Mouse (Mus musculus) forebrain, embryonic 16.5 days (tissue): ENCODE results near the gene Padi4. TPM values are rescaled to one million over a fixed set of nuclear protein-coding genes. Genes with fewer than 3 reads are reported as not detected.

ENCODE experiments used
- ATAC-seq: fragments of 200-750 bp; cut with Nextera tagmentation; 2 replicates; pipeline ENCODE4 v1.8.0; 2017; ENCODE audit warnings: mild to moderate bottlenecking, moderate library complexity
- H3K27ac ChIP-seq: fragments of 300-500 bp; sonication (generic); 2 replicates; pipeline ENCODE4 v1.5.1; 2014; ENCODE audit warnings: low read length, control low read depth
- H3K27me3 ChIP-seq: fragments of 300-500 bp; sonication (generic); replicated peaks from 2 replicates; pipeline ENCODE4 v1.6.1; 2014; ENCODE audit warnings: low read length; ENCODE audit not compliant: control insufficient read depth, insufficient read depth
- H3K36me3 ChIP-seq: fragments of 300-500 bp; sonication (generic); 2 replicates; pipeline ENCODE4 v1.6.1; 2014; ENCODE audit not compliant: control insufficient read depth, insufficient read depth
- H3K4me1 ChIP-seq: fragments of 300-500 bp; sonication (generic); replicated peaks from 2 replicates; pipeline ENCODE4 v1.6.1; 2014; ENCODE audit warnings: low read length; ENCODE audit not compliant: control insufficient read depth, insufficient read depth
- H3K4me2 ChIP-seq: fragments of 300-500 bp; sonication (generic); 2 replicates; pipeline ENCODE4 v1.6.1; 2014; ENCODE audit warnings: mild to moderate bottlenecking, low read length, control low read depth
- H3K4me3 ChIP-seq: fragments of 300-500 bp; sonication (generic); replicated peaks from 2 replicates; pipeline ENCODE4 v1.5.1; 2014; ENCODE audit warnings: mild to moderate bottlenecking, low read length, control low read depth
- H3K9ac ChIP-seq: fragments of 300-500 bp; sonication (generic); replicated peaks from 2 replicates; pipeline ENCODE4 v1.6.1; 2014; ENCODE audit warnings: low read depth, low read length, control low read depth
- H3K9me3 ChIP-seq: fragments of 300-500 bp; sonication (generic); 2 replicates; pipeline ENCODE4 v1.6.1; 2016; ENCODE audit warnings: low read length; ENCODE audit not compliant: control insufficient read depth
- WGBS: fragments of 180-500 bp; shearing (Covaris S2); extraction: QIAGEN DNeasy Blood & Tissue Kit; methylation state at CpG from one replicate; pipeline ENCODE4 v1.1.7; 2014; 5-methylcytosine and 5-hydroxymethylcytosine counted together
- polyA plus RNA-seq: library from polyadenylated mRNA; unstranded; fragments of >200 nt; fragmentation: Nextera tagmentation; extraction: Ambion mirVana; gene quantifications from 2 replicates; pipeline ENCODE4 v1.2.1, GENCODE M21; 2015

The Padi4 gene
- polyA plus RNA-seq, result 0.24 TPM in 1 of 2 replicates, not detected in the other

DNA sequence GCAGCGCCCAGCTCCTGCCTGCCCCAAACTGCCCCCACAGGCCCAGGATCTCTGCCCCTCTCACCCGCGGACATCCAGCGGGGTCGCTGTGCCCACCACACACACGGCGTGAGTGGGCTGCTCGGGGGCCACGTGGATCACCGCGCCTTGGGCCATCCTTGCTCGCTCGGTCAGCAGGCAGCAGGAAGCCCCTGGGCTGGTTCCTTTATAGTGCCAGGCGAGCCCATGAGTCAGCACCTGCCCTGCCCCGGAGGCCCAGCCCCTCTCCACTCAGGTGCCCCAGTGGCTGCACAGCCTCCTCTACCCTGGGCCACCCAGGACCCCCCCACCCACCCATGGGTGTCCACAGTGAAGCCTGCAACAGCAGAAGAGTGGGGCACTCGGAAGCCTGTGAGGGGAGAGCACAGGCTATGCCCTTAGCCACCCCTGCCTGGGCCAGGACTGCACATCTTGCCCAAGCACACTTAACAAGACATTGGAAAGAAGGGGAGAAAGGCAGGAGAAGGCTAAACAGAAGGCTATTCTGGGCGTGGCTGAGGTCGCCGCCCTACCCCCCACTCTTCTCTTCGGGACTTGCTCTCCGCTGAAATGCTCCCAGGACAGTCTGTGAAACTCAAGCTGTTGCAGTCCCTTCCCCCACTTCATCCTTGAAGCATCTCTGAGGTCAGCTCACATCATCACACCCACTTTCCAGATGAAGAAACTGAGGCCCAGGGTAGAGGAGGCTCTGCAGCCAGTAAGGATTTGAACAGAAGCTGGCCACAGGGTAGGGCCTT, at the start of gene Padi4:
Padi4 (minus strand) TSS at position 212 of the 776 bp plus-strand sequence.
- no peak for ATAC-seq
- 0 out of 2 replicates have a peak, but pooled peaks cover 3% of the 10 kb centered on the region for H3K4me1 ChIP-seq
- H3K9me3 ChIP-seq, result no peaks in the 10 kb centered on the region
- H3K36me3 ChIP-seq, result no peaks in the 10 kb centered on the region
- H3K27ac ChIP-seq, result no peak within 1 kb of the TSS
- 91% methylated on average over 21 of the region's 21 CpGs for WGBS
- no peak within 1 kb of the TSS for H3K9ac ChIP-seq
- no peak within 1 kb of the TSS for H3K4me3 ChIP-seq
- no peaks in the 10 kb centered on the region for H3K27me3 ChIP-seq
- H3K4me2 ChIP-seq, result no peak within 1 kb of the TSS

DNA sequence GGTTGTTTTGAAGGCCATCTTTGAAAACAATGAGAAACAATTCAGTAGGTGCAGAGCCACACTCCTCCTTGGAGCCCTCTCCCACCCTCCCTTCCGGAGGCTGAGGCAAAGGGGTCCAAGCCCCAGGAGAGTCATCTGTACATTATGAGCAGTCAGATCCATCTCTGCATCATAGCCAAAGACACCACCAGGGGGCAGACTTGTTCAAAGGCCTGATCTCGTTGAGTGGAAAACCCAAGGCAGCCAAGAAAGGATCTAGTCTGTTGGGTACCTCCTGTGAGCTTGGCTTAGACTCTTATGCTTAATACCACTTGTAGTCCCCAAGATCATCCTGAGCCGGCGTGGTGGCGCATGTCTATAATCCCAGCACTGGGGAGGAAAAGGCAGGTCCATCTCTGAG, 48.0 kb upstream of the Padi4 start:
- H3K4me2 ChIP-seq, result no peak overlapping the region
- no peak overlapping the region for H3K4me3 ChIP-seq
- no peak overlapping the region for H3K27ac ChIP-seq
- H3K9me3 ChIP-seq, result no peaks in the 10 kb centered on the region
- no peak overlapping the region for H3K9ac ChIP-seq
- 63% methylated on average over 5 of the region's 5 CpGs for WGBS
- H3K36me3 ChIP-seq, result no peaks in the 10 kb centered on the region
- no peaks in the 10 kb centered on the region for H3K27me3 ChIP-seq
- no peaks in the 10 kb centered on the region for H3K4me1 ChIP-seq
- no peak for ATAC-seq

DNA sequence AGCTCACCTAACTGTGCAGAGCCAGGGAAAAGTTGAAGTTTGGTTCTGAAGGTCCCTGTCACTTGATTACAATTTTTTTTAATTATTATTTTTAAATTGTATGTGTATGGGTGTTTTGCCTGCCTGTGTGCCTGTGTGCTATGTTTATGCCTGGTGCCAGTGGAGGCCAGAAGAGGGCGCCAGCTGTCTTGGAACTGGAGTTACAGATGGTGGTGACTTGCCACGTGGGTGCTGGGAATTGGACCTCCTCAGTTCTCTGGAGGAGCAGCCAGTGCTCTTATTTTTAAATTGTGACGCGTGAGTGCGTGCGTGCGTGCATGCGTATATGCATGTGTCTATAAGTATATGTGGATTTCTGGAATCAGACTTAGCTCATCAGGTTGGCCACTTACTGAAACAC, 43.4 kb upstream of the Padi4 start:
- no peak overlapping the region for H3K9ac ChIP-seq
- 91% methylated on average over 8 of the region's 8 CpGs for WGBS
- ATAC-seq, result no peak
- H3K36me3 ChIP-seq, result no peaks in the 10 kb centered on the region
- H3K27me3 ChIP-seq, result 0 out of 2 replicates have a peak, but pooled peaks cover 3% of the 10 kb centered on the region
- H3K4me1 ChIP-seq, result peaks cover 6% of the 10 kb centered on the region; the same call in 1 of the 2 replicates
- no peak overlapping the region for H3K27ac ChIP-seq
- H3K9me3 ChIP-seq, result no peaks in the 10 kb centered on the region
- H3K4me2 ChIP-seq, result no peak overlapping the region
- no peak overlapping the region for H3K4me3 ChIP-seq

DNA sequence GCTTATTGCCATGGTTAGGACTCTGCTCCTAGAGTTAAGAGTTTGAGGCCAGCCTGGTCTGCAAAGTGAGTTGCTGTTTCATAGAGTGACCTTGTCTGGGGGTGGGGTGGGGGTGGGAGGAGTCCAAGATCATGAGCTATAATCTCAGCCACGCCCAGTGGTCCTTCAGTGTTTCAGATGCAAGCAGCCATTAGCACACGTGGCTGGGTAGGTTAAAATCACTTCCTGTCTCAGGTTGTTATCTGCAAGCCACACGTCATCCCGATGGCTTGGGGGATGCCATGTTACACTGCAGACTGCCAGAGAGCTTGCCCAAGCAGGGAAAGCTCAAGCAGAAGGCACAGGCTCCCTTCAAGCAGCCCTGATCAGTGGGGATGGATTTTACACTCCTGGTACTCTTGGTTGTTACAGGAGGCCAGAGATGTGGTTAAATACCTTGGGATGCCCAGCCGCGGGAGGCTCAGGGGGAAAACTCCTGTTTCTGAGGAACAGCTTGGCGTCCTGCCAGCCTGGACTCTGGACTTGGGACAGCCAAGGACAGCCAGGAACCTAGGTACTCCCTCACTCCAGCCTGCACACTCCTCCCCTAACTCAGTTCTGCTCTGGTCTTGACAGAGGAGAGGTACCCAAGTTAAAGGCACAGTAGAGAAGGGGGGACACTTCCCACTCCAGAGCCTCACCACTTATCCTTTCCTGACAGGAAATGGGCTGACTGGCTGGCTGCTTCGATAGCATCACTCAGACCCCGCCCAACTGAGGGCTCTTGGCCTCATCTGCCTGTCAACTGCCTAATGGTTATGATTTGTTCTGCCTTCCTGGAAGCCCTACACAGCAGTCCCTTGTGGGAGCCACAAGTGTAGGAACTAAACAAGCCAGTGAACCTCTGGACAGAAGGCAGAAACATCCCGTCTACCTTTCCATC, 42.2 kb upstream of the Padi4 start:
- 0 out of 2 replicates have a peak, but pooled peaks cover 3% of the 10 kb centered on the region for H3K27me3 ChIP-seq
- H3K9ac ChIP-seq, result no peak overlapping the region
- no peak for ATAC-seq
- H3K4me2 ChIP-seq, result no peak overlapping the region
- no peak overlapping the region for H3K4me3 ChIP-seq
- 63% methylated on average over 10 of the region's 10 CpGs for WGBS
- peaks cover 6% of the 10 kb centered on the region; the same call in 1 of the 2 replicates for H3K4me1 ChIP-seq
- H3K9me3 ChIP-seq, result no peaks in the 10 kb centered on the region
- H3K27ac ChIP-seq, result no peak overlapping the region
- H3K36me3 ChIP-seq, result no peaks in the 10 kb centered on the region

DNA sequence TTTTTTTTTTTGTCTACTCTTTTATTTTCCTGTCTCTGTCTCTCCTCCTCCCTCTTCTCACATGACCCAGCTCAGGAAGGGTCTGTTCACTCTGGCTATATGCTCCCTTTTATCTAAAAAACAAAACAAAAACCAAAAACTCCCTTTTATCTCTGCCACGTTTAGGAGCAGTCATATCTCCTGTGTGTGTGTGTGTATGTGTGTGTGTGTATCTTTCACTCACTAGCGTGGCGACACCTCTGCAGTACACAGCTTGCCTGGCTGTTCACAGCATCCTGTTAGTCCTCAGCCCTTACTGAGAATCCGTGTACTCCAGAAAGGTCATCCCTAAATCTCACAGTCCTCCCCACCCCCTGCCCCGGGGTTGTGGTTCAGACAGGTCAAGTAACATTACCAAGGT, 41.5 kb upstream of the Padi4 start:
- 76% methylated on average over 5 of the region's 5 CpGs for WGBS
- Histone ChIP-seq H3K36me3 (no peaks in the 10 kb centered on the region), H3K27ac (no peak overlapping the region), H3K9me3 (no peaks in the 10 kb centered on the region), H3K4me1 (peaks cover 6% of the 10 kb centered on the region; the same call in 1 of the 2 replicates), H3K27me3 (0 out of 2 replicates have a peak, but pooled peaks cover 3% of the 10 kb centered on the region), H3K9ac (no peak overlapping the region), H3K4me2 (no peak overlapping the region), H3K4me3 (no peak overlapping the region)
- no peak for ATAC-seq

DNA sequence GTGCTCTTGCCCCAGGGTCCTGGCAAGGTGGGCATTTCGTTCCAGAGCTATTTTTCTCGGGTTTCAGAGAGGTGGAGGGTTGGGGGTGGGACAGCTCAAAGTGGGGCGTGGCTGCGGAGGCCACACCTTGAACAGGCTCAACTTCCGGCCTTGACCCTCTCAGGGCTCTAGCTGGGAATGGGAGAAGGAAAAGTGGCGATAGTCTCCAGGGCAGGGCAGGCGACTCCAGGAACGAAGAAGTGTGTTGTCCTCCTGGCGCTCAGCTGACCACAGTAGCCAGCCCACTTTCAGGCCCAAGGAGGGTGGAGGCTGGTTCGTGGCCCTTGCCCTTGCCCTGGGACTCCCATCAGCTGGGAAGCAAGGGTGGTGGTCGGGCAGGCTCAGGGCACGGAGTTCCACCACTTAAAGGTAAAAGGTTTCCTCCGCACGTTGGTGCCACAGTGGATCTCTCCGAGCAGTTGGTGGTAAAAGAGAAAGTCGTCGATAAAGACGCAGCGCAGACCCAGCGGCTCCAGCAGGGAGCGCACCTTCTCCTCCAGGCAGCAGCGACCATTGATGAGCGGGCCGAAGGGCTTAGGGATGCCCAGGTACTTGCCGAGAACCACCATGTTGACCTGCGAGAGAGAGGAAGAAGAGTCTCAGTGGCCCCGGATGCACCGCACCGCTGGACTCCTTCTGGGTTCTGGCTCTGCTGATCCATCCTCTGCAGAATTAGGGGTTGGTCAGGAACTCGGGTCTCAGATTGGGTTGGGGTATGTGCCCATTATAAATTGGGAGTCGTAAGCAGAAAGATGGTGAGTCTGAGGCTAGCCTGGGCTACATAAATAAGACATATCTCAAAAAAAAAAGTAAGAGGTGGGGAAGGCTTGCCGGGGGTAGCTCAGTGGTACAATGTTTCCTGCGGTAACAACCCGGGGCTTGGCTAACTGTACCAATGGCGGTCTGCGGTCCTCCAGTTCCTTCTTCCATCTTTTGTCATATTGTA, 40.5 kb upstream of the Padi4 start:
- 27% methylated on average over 36 of the region's 36 CpGs for WGBS
- Histone ChIP-seq H3K27ac (no peak overlapping the region), H3K9ac (no peak overlapping the region), H3K4me3 (peak overlapping the region; percentile 20), H3K4me1 (peaks cover 6% of the 10 kb centered on the region; the same call in 1 of the 2 replicates), H3K4me2 (peak overlapping the region; percentile 37), H3K36me3 (no peaks in the 10 kb centered on the region), H3K9me3 (no peaks in the 10 kb centered on the region), H3K27me3 (0 out of 2 replicates have a peak, but pooled peaks cover 3% of the 10 kb centered on the region)
- no peak for ATAC-seq

DNA sequence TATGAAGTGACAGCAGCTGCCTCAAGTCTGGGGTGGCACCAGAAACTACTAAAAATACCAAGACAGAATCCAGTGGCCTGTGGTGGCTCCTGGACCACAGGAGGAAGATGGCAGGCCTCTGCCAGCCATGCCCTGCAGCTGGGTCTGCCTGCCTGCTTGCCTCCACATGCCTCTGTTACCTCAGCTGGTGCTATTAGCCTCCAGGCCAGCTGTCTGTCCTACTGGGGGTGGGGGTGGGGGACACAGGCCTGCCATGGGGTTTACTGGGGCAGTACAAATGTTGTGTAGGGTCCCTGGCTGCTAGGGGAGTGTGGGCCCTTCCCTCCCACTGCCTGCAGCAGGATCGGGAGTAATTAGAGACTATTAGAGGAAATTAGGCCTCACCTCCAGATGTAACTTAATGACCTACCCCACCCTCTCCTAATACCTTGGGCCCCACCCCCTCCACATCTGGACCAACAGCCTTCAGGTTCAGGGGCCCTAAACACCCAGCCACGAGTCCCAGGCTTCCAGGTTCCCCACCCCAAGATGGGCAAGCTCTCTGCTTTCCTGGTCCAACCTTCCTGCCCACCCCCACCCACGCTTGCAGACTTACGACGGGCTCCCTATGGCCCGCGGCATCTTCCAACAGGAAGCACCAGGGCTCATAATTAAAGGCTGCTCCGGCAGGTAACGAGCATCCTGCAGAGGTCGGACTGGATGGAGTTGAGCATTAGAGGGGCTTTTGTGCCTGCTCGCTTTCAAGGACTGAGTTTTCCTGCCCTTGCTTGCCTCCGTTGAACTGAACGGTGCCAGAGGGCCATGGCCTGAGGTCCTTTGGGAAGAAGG, 39.5 kb upstream of the Padi4 start:
- no peak for ATAC-seq
- no peak overlapping the region; the same call in 1 of the 2 replicates for H3K4me2 ChIP-seq
- 16% methylated on average over 13 of the region's 13 CpGs for WGBS

DNA sequence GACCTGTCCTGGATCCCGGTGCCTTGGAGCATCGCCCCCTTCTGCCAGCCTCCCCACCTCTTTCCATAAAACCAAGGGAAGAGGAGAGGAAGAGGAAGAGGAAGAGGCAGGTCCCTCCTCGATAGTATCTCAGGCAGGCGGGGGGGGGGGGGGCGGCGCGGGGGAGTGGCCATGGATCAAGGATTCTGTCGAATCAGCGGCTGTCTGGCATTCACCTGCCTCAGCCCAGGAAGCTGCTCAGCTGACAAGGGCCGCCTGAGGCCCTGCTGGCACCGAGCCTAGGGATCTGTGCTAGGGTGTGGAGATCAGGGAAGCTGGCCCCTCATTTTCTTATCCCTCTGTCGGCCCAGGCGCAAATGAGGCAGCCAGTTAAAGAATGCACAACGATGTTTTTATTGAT, 38.6 kb upstream of the Padi4 start:
- no peaks in the 10 kb centered on the region for H3K9me3 ChIP-seq
- no peak overlapping the region for H3K27ac ChIP-seq

More for the DNA sequence above, 39.5 kb upstream of the Padi4 start:
- peaks cover 6% of the 10 kb centered on the region; the same call in 1 of the 2 replicates for H3K4me1 ChIP-seq
- no peaks in the 10 kb centered on the region for H3K36me3 ChIP-seq
- H3K27me3 ChIP-seq, result 0 out of 2 replicates have a peak, but pooled peaks cover 3% of the 10 kb centered on the region
- no peaks in the 10 kb centered on the region for H3K9me3 ChIP-seq
- no peak overlapping the region; the same call in 1 of the 2 replicates for H3K4me3 ChIP-seq
- H3K27ac ChIP-seq, result no peak overlapping the region
- H3K9ac ChIP-seq, result no peak overlapping the region

More for the DNA sequence above, 38.6 kb upstream of the Padi4 start:
- H3K4me3 ChIP-seq, result no peak overlapping the region
- ATAC-seq, result no peak
- H3K27me3 ChIP-seq, result 0 out of 2 replicates have a peak, but pooled peaks cover 3% of the 10 kb centered on the region
- H3K4me1 ChIP-seq, result peaks cover 6% of the 10 kb centered on the region; the same call in 1 of the 2 replicates
- 26% methylated on average over 10 of the region's 14 CpGs for WGBS
- no peak overlapping the region for H3K9ac ChIP-seq
- no peaks in the 10 kb centered on the region for H3K36me3 ChIP-seq
- no peak overlapping the region for H3K4me2 ChIP-seq
